Mouse (Mus musculus) embryonic stem cell, embryonic (primary cell): ENCODE results near the gene Obsl1.

Experiments
- CTCF ChIA-PET, 4 experiments: fragments of 300-600 bp in 2 of 4; fragments of 350-600 bp in 2 of 4; sonication (Branson Sonifier 250); formaldehyde crosslinking; loops; one replicate each; lab custom pipeline; 2022; ENCODE audit warnings: inconsistent platforms in 2 of 4; lab: Charles Lee
- POLR2A ChIA-PET, 4 experiments: fragments of 300-600 bp in 2 of 4; fragments of 350-600 bp in 2 of 4; sonication (Branson Sonifier 250); formaldehyde crosslinking; loops; one replicate each; lab custom pipeline; 2022; ENCODE audit warnings: antibody characterized with exemption in 4 of 4, inconsistent platforms in 1 of 4; lab: Charles Lee

Obsl1 gene

GRCm38 (mm10) chr1:75458789-75459684, 47.2 kb downstream of the Obsl1 start:
- ChIA-PET CTCF (interaction anchor here (0.6 to 3.4 kb wide), 23 partner anchors 9 to 559 kb away, joined by 3 to 30 read pairs (median 4); partner anchors contain the start of genes Asic4 (in 1 of the 4), Chpf (in 1 of the 4), Dnpep (in 1 of the 4) and Gmppa (in 1 of the 4)), POLR2A (interaction anchor here in 3 of 4 experiments (0.7 to 4.4 kb wide), 11 partner anchors 8 to 150 kb away, joined by 3 to 22 read pairs (median 3); partner anchors contain the start of genes Asic4 (in 1 of the 3) and Gmppa (in 1 of the 3))

- POLR2A ChIA-PET: interaction anchor here (0.6 to 4.4 kb wide), 14 partner anchors 9 to 141 kb away, joined by 3 to 22 read pairs (median 4); partner anchors contain the start of genes Asic4 (in 1 of the 4) and Gmppa (in 1 of the 4)
- CTCF ChIA-PET: interaction anchor here (0.6 to 3.4 kb wide), 33 partner anchors 9 to 558 kb away, joined by 3 to 30 read pairs (median 5); partner anchors contain the start of genes Asic4 (in 1 of the 4), Chpf (in 1 of the 4), Dnpep (in 1 of the 4) and Gmppa (in 1 of the 4)
Observed at GRCm38 (mm10) chr1:75458025-75458788, 48.0 kb downstream of the Obsl1 start.

- ChIA-PET POLR2A (interaction anchor here in 3 of 4 experiments (0.6 to 4.4 kb wide), 9 partner anchors 8 to 140 kb away, joined by 3 to 22 read pairs (median 4); partner anchors contain the start of genes Asic4 (in 1 of the 3) and Gmppa (in 1 of the 3)), CTCF (interaction anchor here (0.6 to 3.4 kb wide), 30 partner anchors 9 to 756 kb away, joined by 3 to 30 read pairs (median 4); partner anchors contain the start of genes Asic4 (in 1 of the 4), Chpf (in 1 of the 4), Dnpep (in 1 of the 4) and Gmppa (in 1 of the 4))
Observed at GRCm38 (mm10) chr1:75457710-75458024, 48.6 kb downstream of the Obsl1 start.

- CTCF ChIA-PET: interaction anchor here (0.5 to 3.4 kb wide), 30 partner anchors 10 to 756 kb away, joined by 3 to 30 read pairs (median 5); partner anchors contain the start of genes Dnpep (in 1 of the 4) and Gmppa (in 1 of the 4)
- POLR2A ChIA-PET: interaction anchor here in 3 of 4 experiments (0.5 to 4.4 kb wide), 6 partner anchors 8 to 21 kb away, joined by 3 to 22 read pairs (median 5); partner anchors contain the start of genes Gmppa (in 2 of the 3) and Asic4 (in 1 of the 3)
Observed at GRCm38 (mm10) chr1:75456746-75457564, 49.3 kb downstream of the Obsl1 start.

- CTCF ChIA-PET: interaction anchor here (0.6 to 3.4 kb wide), 8 partner anchors 11 to 465 kb away, joined by 3 to 23 read pairs (median 6); no protein-coding TSS in a partner anchor
- POLR2A ChIA-PET: interaction anchor here in 2 of 4 experiments (0.7 to 4.4 kb wide), 4 partner anchors 7 to 653 kb away, joined by 4 to 22 read pairs (median 8); partner anchors contain the start of gene Asic4 (in 1 of the 2)
Observed at GRCm38 (mm10) chr1:75455948-75456347, 50.3 kb downstream of the Obsl1 start.

DNA sequence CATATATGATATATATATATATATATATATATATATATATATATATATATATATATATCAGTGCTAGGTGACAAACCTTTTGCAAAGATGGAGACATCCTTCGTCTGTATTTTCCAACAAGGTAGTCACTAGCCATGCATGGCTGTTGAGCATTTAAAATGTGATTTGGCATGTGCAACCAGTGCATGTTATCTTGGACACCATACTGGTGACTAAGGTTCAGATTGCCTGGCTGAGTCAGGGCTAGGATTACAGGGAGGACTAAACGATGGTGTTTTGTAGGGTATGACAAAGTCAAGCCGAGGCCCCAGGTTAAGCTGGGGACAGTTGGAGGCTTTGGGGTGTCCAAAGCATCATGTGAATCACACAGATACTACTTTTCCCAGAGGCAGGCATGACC, 50.8 kb downstream of the Obsl1 start:
- ChIA-PET POLR2A (interaction anchor here in 1 of 4 experiments (2.3 kb wide), 1 partner anchor 12 kb away, joined by 6 read pairs; no protein-coding TSS in a partner anchor), CTCF (interaction anchor here (0.7 to 2.4 kb wide), 6 partner anchors 11 to 42 kb away, joined by 3 to 7 read pairs (median 6); no protein-coding TSS in a partner anchor)

DNA sequence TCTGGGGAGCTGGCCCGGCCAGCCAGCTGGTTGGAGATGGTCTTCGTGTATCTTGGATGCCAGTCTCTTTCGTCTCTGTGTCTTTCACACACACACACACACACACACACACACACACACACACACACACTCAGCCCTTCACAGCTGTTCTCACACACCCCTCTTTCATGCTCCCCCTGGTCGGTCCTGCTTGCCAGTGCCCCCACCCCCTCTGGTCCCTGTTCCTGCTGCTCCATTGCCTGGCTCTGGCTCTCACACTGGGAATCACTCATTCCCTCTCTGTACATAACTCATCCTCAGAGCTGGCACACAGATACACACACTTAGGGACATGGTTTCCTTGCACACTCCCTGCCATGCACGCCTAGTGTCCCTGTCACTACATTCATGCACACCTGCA, 54.4 kb downstream of the Obsl1 start:
- POLR2A ChIA-PET: interaction anchor here (0.6 to 2.8 kb wide), 14 partner anchors 9 to 135 kb away, joined by 3 to 7 read pairs (median 4); partner anchors contain the start of gene Gmppa (in 1 of the 4)
- CTCF ChIA-PET: interaction anchor here (0.6 to 4.8 kb wide), 10 partner anchors 12 to 1110 kb away, joined by 3 to 25 read pairs (median 4); partner anchors contain the start of genes Chpf (in 1 of the 4) and Tmem198 (in 1 of the 4)

- ChIA-PET CTCF (interaction anchor here in 3 of 4 experiments (0.6 to 4.8 kb wide), 9 partner anchors 8 to 133 kb away, joined by 3 to 25 read pairs (median 4); partner anchors contain the start of genes Chpf (in 1 of the 3), Dnpep (in 1 of the 3) and Tmem198 (in 1 of the 3)), POLR2A (interaction anchor here in 2 of 4 experiments (0.9 to 5.4 kb wide), 5 partner anchors 8 to 133 kb away, joined by 3 to 22 read pairs (median 4); partner anchors contain the start of gene Gmppa (in 1 of the 2))
Observed at GRCm38 (mm10) chr1:75450314-75451005, 55.8 kb downstream of the Obsl1 start, which contains the start of gene Asic4. Gene Asic4, plus strand, starts transcription at chr1:75450436.

- POLR2A ChIA-PET: interaction anchor here in 2 of 4 experiments (0.6 to 5.4 kb wide), 9 partner anchors 9 to 281 kb away, joined by 3 to 22 read pairs (median 3); partner anchors contain the start of genes Chpf (in 1 of the 2), Gmppa (in 1 of the 2), Tmem198 (in 1 of the 2) and Zfand2b (in 1 of the 2)
- CTCF ChIA-PET: interaction anchor here (0.6 to 4.8 kb wide), 15 partner anchors 9 to 132 kb away, joined by 3 to 28 read pairs (median 5); partner anchors contain the start of genes Gmppa (in 3 of the 4), Chpf (in 1 of the 4), Dnpep (in 1 of the 4) and Tmem198 (in 1 of the 4)
Observed at GRCm38 (mm10) chr1:75449377-75450135, 56.7 kb downstream of the Obsl1 start.

GRCm38 (mm10) chr1:75448937-75449336, 57.3 kb downstream of the Obsl1 start:
- ChIA-PET CTCF (interaction anchor here (0.6 to 4.8 kb wide), 12 partner anchors 9 to 51 kb away, joined by 3 to 28 read pairs (median 8); partner anchors contain the start of genes Gmppa (in 3 of the 4), Chpf (in 1 of the 4) and Tmem198 (in 1 of the 4)), POLR2A (interaction anchor here in 2 of 4 experiments (0.6 to 5.4 kb wide), 10 partner anchors 8 to 280 kb away, joined by 3 to 22 read pairs (median 3); partner anchors contain the start of genes Chpf (in 1 of the 2), Dnpep (in 1 of the 2), Gmppa (in 1 of the 2) and Tmem198 (in 1 of the 2))

GRCm38 (mm10) chr1:75448052-75448431, 58.2 kb downstream of the Obsl1 start:
- CTCF ChIA-PET: interaction anchor here (0.6 to 4.8 kb wide), 16 partner anchors 10 to 197 kb away, joined by 3 to 28 read pairs (median 5); partner anchors contain the start of genes Gmppa (in 3 of the 4), Chpf (in 1 of the 4) and Tmem198 (in 1 of the 4)

DNA sequence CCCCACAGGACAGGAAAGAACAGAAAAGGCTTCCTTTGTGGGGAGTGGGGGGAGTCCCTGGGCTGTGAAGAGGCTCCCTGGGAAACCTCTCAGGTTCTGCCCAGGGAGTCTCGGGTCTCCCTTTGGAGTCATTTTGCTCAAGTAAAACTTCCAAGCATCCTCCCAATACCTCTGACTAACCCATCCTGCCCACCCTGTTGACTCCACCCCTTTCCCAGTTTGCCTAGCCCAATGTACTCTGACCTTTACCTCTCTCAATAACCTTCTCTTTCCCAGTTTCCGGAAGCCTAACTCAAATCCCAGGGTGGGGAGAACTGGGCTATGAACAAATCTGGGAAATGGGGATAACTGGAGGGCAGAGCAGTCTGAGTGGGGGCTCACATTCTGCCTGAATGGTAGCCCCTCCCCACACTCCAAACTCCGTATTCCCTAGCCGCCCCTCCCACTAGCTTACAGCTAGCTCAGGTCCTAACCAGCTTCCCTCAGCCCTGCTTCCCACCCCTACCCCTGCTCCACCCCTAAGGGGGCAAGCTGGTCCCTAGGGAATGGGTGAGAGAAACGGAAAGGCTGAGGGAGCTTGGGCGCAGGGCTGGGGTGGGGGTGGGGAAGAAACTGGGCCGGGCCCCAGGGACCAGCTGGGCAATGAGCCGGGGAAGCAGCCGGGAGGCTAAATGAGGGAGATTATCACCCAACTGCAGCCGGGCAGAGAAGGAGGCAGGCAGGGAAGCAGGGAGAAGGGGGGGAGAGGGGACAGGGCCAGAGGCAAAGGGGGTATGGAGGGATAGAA, 58.8 kb downstream of the Obsl1 start:
- ChIA-PET CTCF (interaction anchor here in 3 of 4 experiments (0.6 to 4.8 kb wide), 16 partner anchors 11 to 196 kb away, joined by 3 to 28 read pairs (median 4); partner anchors contain the start of genes Gmppa (in 2 of the 3), Chpf (in 1 of the 3) and Tmem198 (in 1 of the 3)), POLR2A (interaction anchor here (0.7 to 5.4 kb wide), 13 partner anchors 10 to 1878 kb away, joined by 3 to 22 read pairs (median 4); partner anchors contain the start of genes Gmppa (in 4 of the 4) and Dnpep (in 1 of the 4))

More at GRCm38 (mm10) chr1:75448052-75448431, 58.2 kb downstream of the Obsl1 start:
- POLR2A ChIA-PET: interaction anchor here in 3 of 4 experiments (0.7 to 5.4 kb wide), 13 partner anchors 10 to 1878 kb away, joined by 3 to 22 read pairs (median 4); partner anchors contain the start of genes Gmppa (in 3 of the 3) and Dnpep (in 1 of the 3)

DNA sequence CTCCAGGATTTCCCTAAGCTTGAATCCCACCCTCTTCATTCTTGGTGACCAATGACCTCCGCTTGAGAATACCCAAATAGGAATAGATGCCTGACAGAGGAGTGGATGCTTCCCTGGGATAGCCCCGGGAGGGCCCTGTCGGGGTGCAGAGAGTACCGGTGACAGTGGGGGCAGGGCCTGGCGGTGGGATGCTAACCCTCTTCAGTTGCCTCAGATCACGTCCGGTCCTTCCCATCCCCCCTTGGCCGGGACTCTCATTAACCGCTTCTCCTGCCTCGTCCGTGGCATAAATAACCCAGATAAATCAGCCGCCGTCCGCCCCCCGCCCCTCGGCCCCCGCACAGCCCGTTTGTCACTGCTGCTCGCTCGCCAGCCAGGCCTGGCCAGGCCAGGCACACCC, 59.6 kb downstream of the Obsl1 start:
- POLR2A ChIA-PET: interaction anchor here in 3 of 4 experiments (1.2 to 5.4 kb wide), 4 partner anchors 10 to 20 kb away, joined by 3 to 21 read pairs (median 6); partner anchors contain the start of gene Gmppa (in 3 of the 3)
- CTCF ChIA-PET: interaction anchor here in 3 of 4 experiments (0.6 to 4.5 kb wide), 12 partner anchors 8 to 153 kb away, joined by 3 to 28 read pairs (median 4); partner anchors contain the start of gene Gmppa (in 2 of the 3)
